Mouse (Mus musculus): ENCODE measurements around the gene Ugt1a6b.
"Not testable (repeated sequence)": the region's sequence is repeated elsewhere in the genome, so short reads cannot be mapped to it uniquely, and the experiment has no call there.

The Ugt1a6b gene

DNA sequence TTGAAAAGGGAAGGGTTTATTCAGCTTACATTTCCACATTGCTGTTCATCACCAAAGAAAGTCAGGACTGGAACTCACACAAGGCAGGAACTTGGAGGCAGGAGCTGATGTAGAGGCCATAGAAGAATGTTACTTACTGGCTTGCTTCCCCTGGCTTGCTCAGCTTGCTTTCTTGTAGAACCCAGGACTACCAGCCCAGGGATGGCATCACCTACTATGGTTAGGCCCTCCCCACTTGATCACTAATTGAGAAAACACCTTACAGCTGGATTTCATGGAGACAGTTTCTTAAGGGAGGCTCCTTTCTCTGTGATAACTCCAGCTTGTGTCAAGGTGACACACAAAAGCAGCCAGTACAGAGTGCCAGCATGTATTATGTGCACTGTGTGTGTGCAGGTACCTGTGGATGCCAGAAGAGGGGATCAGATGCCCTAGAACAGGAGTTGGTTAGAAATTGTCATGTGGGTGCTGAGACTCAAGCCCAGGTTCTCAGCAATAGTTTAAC lies 120.0 kb downstream of the Ugt1a6b start:
- DNase-seq (ENCODE audit: low read depth in 1 of 2, low spot score in 2 of 2): peak in 1 of 2 experiments; percentile 16

- peak in 1 of 2 experiments; percentile 22 for DNase-seq (ENCODE audit: low read depth in 1 of 2, low spot score in 2 of 2)
Observed at GRCm38 (mm10) chr1:88223591-88223990, 120.5 kb downstream of the Ugt1a6b start.

DNA sequence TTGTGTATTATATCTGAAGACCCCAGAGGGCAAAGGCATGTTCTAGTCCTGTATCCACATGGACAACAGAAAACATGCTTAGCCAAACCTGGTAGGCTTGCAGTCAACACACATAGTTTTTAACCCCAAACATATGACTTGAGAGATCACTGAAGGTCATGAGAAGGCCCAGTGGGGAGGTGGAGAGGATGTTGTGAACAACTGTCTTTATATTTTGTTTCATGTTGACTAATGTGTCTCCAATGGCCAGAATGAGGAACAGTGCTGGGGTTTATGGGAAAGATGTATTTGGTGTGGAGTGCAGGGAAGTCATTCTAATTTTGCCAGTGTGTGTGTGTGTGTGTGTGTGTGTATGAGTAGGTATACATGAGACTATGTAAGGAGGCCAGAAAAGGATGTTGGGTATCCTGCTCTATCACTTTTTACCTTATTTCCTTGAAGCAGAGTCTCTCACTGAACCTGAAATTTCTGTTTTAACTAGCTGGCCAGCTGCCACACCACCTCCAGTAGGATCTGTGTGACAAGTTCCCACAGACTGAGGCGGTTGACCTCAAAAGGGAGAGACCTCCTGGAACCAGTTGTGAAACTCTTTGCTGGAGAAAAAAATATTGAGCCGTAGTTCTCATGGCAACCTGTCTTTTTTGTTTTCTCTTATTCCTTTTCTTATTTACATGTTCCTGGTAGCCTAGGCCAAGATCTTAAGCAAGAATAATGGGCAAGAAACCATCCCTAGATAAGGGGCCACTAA lies 121.2 kb downstream of the Ugt1a6b start:
- DNase-seq (ENCODE audit: low read depth in 1 of 2, low spot score in 2 of 2): no peak

GRCm38 (mm10) chr1:88225301-88225700 lies 122.2 kb downstream of the Ugt1a6b start:
- DNase-seq (ENCODE audit: low read depth in 1 of 2, low spot score in 2 of 2): not testable (repeated sequence)

- no peak for DNase-seq (ENCODE audit: low read depth in 1 of 2, low spot score in 2 of 2)
Observed at GRCm38 (mm10) chr1:88225741-88226140, 122.7 kb downstream of the Ugt1a6b start.

- DNase-seq (ENCODE audit: low read depth in 1 of 2, low spot score in 2 of 2): peak in 1 of 2 experiments; percentile 38
Observed at GRCm38 (mm10) chr1:88226670-88227379, 123.8 kb downstream of the Ugt1a6b start, which contains the start of gene Mroh2a. Gene Mroh2a, plus strand, starts transcription at chr1:88226986.

DNA sequence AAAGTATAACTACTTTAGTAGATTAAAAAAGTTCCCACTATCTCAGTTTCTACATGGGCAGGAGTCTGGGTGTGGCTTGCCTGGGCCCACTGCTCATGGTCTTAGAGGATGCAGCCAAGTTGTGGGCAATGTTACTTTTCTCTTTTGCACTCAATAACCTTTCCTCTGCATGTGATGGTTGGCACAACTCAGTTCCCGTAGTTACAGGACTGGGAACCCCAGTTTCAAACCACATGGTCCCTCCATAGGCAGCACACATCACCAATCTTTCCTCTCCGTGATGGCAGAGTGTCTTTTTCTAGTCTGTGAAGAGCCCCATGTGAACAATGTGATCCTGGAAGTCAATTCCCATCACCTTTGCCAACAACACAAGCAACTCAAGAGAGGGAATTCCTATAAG lies 124.4 kb downstream of the Ugt1a6b start:
- DNase-seq (ENCODE audit: low read depth in 1 of 2, low spot score in 2 of 2): peak in 1 of 2 experiments; percentile 16

DNA sequence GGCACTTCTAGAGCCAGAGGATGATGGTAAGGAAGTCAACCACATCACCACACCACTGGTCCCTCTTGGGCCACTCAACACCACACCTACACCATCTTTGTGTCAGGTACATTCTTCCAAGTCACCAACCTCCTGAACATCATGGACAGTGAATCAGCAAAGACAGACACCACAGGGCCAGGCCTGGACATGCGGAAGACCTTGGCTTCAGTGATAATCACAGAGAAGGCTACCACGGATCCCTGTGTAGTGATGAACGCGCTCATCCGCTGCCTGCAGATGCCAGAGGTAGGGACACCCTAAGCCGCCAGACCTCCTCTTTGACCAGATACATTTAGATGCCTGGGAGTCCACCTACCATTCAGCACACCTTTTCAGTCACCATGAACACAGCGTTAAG lies 125.1 kb downstream of the Ugt1a6b start:
- peak in 1 of 2 experiments; percentile 18 for DNase-seq (ENCODE audit: low read depth in 1 of 2, low spot score in 2 of 2)

DNA sequence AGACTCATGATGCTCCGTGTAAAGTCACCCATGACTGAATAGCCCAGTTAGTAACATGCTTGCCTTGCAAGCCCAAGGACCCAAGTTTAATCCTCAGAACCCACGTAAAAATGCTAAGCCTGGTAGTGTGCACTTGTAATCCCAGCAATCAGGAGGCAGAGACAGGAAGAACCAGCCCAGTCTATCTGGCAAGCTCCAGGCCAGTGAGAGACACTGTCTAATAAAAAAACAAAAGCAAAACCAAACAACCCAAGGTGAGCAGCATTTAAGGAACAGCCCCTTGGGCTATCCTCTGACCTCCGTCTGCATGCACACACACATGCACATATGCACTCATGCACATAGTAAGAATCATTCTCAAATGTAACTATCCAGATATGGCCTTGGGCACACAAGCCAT lies 126.5 kb downstream of the Ugt1a6b start:
- DNase-seq (ENCODE audit: low read depth in 1 of 2, low spot score in 2 of 2): no peak

DNA sequence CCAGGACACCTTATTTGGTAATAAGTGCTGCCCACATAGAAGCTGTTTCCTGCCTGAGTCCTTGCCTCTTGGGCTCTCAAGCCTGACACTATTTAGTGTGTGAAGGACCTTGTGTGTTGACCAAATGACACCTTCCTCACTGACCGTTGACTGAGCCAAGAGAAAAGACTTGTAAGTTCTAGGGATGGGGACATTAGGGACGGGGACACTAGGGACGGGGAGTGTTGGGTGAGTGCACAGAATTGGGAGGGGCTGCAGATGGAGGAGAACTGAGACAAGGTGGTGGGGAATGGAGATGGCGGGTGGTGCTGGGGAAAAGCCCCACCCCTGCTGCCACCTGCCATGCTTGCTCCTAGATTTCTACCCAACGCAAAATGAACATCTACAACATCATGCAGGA lies 126.9 kb downstream of the Ugt1a6b start:
- DNase-seq (ENCODE audit: low read depth in 1 of 2, low spot score in 2 of 2): no peak

DNA sequence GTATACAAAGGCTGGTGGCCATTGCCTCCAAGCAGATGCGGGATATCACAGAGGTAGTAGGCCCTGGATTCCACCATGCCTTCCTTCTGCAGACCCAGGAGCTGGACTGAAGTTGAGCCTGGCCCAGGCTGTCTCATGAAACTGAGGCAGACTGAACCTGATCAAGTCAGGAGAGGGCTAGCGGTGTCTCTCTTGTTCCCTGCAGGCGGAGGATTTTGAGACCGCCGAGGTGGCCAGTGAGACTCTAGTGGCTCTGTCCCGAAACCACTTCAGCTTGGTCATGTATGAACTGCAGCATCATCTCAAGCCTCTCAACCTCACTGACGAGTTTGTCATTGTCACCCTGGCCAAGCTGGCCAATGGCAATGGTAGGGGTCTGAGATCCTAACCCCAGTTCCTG lies 127.4 kb downstream of the Ugt1a6b start:
- no peak for DNase-seq (ENCODE audit: low read depth in 1 of 2, low spot score in 2 of 2)

- DNase-seq (ENCODE audit: low read depth in 1 of 2, low spot score in 2 of 2): no peak
Observed at GRCm38 (mm10) chr1:88230981-88231802, 128.1 kb downstream of the Ugt1a6b start.

- no peak for DNase-seq (ENCODE audit: low read depth in 1 of 2, low spot score in 2 of 2)
Observed at GRCm38 (mm10) chr1:88231803-88232499, 128.9 kb downstream of the Ugt1a6b start.

- no peak for DNase-seq (ENCODE audit: low read depth in 1 of 2, low spot score in 2 of 2)
Observed at GRCm38 (mm10) chr1:88232664-88233380, 129.8 kb downstream of the Ugt1a6b start.

GRCm38 (mm10) chr1:88233421-88234247 lies 130.6 kb downstream of the Ugt1a6b start:
- DNase-seq (ENCODE audit: low read depth in 1 of 2, low spot score in 2 of 2): no peak

DNA sequence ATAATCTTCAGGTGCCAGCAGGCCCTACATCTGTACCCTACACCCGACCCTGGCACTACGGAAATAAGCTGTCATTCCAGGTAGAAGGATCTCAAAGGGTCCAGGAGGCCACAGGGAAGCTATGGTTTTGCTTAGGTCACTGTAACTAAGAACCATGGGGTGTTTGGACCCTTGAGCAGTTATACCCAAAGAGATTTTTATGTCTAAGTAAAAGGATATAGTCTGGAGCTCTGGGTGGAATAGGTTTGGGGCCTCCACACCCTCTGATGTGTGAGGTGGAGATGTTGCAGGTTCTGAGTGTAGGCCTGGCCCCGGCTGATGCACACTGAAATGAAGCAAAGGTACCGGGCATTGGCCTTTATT lies 131.2 kb downstream of the Ugt1a6b start:
- DNase-seq (ENCODE audit: low read depth in 1 of 2, low spot score in 2 of 2): no peak

DNA sequence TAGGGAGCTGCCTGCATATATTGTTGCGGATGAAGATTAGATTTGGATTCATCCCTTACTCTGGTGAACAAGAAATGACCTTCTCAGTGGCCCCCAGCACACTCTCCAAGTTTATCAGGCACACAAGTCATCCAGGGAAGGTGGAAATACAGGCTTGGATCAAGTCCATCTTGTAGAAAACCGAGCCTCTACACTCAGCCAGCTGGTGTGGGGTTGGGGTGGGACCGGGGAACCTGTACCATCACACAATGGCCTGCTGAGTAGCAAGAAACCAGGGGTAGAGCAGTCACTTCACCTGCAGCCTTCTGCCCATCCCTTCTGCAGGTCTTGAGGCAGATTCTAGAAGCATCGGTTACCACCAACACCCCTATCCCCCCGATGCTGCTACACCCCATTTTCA lies 131.6 kb downstream of the Ugt1a6b start:
- DNase-seq (ENCODE audit: low read depth in 1 of 2, low spot score in 2 of 2): no peak

GRCm38 (mm10) chr1:88235046-88235893 lies 132.2 kb downstream of the Ugt1a6b start:
- DNase-seq (ENCODE audit: low read depth in 1 of 2, low spot score in 2 of 2): no peak
